Mouse (Mus musculus) C2C12 (cell line): ENCODE data around the gene Shh.

Source experiments
- CTCF ChIP-seq: IDR thresholded peaks from one replicate; pipeline ENCODE4 v1.5.1; 2011; ENCODE audit not compliant: control insufficient read depth, insufficient read depth, insufficient read length
- MYOG ChIP-seq: IDR thresholded peaks from one replicate; pipeline ENCODE4 v1.6.1; 2011; ENCODE audit not compliant: control insufficient read depth, insufficient read length; ENCODE audit errors: extremely low read depth

DNA sequence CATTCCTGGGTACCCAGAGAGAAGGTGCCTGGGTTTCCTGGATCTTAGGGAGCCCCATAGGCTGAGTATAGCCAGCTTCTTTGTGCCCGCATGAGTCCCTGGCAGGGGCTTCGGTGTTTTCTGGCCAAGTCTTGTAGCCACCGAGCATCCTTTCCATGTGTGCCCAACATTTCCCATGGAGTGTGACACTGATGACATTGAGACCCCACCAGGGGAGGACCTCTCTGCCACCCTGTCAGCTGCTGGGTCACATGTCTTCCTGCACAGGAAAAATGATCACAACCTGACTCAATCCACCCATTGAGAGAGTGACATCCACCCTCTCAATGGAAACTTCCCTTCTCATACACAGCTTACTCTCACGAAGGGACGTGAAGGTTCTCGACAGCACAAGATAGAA, 12.5 kb downstream of the Shh start:
- TF ChIP-seq MYOG (no peak), CTCF (no peak)
